Mouse (Mus musculus): ENCODE measurements around the gene Dgcr8.

Dgcr8 gene
- long read RNA-seq, experiment 1, full-length matches to known transcripts = 1 of 1 reads
- long read RNA-seq, experiment 1, partial matches to known transcripts = 0 of 1 reads
- long read RNA-seq, experiment 1, other reads (novel, unspliced or antisense) = 0 of 1 reads
- long read RNA-seq, experiment 2, full-length matches to known transcripts = 1 of 3 reads
- long read RNA-seq, experiment 2, partial matches to known transcripts = 2 of 3 reads
- long read RNA-seq, experiment 2, other reads (novel, unspliced or antisense) = 0 of 3 reads

DNA sequence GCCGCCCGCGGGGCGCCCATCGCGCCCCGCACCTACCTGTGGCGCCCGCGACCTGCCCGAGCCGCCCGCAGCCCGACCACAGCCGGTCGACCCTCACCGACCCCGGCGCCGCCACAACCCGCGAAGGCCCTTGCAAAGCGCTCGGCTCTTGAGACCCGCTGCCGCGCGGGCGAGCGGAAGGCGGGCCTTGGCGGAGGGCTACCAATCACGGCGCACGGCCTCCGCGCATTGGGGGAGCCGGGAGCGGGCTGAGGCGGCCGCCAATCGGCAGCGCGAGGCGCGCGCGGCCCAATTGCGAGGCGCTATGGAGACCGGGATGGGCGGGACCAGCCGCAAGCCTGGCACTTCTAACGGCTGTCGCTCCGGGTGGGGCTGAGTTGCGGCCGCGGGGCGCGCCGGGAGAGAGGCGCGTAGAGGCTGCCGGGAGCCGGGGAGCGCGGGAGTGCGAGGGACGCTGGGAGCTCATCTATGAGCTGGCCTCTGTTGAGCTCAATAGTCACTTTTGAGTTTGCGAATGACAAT lies at the start of gene Dgcr8:
Dgcr8 (minus strand) TSS at position 180 of the 522 bp plus-strand sequence.
- intact Hi-C loops (cut with DNase I) = loop anchor here (5.0 kb wide), 1 partner anchor 37 kb away; no protein-coding TSS in a partner anchor

DNA sequence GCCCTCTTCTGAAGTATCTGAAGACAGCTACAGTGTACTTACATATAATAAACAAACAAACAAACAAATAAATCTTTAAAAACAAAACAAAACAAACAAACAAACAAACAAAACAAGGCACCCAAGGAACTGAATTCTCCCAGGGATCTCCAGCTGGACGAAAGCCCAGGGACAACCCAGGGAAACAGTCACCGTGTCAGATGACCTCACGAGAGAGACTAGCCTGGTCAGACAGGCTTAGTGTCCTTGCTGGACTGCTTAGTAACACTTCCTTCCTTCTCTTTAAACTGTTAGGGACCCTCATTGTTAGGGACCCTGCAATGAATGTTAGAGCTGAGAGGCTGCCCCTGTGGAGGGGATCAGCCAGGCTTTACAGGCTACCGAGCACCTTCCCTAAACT lies 48.2 kb upstream of the Dgcr8 start:
- intact Hi-C loops (cut with DNase I) = no loop called here

DNA sequence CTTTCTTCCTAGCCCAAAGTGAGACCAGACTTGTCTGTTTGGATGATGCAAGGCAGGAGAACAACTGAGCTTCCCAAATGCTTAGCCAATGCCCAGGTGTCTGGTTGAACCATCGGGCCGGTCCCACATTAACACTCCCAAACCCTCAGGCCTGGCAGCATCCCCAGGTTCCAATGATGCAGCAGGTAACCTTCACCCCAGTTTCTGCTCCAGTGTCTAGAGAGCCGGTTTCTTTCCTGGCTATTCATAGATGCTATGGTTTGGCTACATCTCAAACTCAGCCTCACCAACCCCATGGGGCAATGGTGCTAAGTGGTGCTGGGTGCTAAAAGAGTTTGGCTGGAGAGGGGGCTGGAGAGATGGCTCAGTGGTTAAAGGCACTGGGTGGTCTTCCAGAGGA lies 46.9 kb upstream of the Dgcr8 start:
- intact Hi-C loops (cut with DNase I) = no loop called here

DNA sequence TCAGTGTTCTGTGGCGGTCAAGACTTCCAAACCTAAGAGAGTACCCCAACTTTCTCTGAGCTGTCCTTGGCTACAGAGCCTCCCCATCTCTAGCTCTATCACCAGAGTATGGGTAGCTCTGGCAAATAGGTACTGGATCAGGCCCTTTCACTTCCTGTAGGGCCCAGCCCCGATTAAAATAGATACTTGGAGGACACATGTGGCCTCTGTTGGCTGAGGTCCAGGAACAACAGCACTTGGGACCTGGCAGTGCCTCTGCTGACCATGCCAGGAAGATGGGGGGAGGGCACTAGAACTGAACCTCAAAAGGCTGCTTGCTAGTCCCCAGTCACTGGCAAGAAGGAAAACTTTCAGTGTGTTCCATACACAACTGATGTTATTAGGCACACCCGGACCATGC lies 44.9 kb upstream of the Dgcr8 start:
- intact Hi-C loops (cut with DNase I) = no loop called here

DNA sequence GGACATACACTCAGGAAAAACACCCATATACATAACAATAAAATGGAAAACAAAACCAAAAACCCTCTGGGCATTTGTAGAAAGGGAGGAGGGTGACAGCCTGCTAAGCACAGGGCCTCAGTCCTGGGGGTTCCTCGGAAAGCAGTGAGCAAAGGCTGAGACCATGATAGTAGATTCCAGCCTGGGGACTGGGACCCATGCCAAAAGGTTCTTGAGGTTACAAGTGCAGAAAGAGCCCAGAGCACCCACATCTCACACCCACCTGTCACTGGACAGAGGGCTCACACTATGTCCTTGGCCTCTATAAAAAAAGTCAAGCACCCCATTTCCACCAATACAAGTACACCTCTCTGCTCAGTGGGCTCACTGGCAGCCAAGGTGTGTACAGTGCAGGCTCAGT lies 39.5 kb upstream of the Dgcr8 start:
- intact Hi-C loops (cut with DNase I) = no loop called here

DNA sequence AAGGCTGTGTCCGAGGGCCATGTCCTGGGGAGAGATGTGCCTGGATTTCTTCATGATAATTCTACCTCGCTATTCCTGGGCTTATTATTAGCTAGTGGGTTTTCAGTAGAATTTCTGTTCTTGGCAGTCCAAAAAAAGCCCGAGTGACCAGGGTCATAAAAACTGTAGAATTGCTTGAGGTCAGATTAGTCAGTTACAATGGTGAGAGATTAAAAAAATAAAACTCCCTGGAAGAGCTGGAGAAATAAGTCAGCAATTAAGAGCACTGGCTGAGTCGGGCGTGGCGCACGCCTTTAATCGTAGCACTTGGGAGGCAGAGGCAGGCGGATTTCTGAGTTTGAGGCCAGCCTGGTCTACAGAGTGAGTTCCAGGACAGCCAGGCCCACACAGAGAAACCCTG lies 38.9 kb upstream of the Dgcr8 start:
- intact Hi-C loops (cut with DNase I) = no loop called here

DNA sequence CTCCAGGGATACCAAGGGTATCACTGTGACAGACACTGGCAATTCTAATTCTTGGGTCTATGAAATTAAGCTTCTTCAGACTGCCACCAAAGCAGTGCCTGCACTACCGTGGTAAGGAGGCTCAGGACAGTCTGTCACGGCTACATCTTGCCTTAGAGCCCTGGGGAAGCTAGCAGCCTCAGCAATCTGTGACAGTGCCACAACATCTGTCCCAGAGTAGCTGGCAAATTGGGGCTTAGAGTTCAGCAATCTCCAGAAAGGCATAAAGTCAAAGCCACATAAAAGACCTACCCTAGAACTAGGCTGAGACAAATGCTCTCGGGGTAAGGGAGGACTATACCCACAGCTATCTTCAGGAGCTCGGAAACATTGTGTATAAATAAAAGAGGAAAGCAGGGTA lies 36.7 kb upstream of the Dgcr8 start:
- intact Hi-C loops (cut with DNase I) = no loop called here

DNA sequence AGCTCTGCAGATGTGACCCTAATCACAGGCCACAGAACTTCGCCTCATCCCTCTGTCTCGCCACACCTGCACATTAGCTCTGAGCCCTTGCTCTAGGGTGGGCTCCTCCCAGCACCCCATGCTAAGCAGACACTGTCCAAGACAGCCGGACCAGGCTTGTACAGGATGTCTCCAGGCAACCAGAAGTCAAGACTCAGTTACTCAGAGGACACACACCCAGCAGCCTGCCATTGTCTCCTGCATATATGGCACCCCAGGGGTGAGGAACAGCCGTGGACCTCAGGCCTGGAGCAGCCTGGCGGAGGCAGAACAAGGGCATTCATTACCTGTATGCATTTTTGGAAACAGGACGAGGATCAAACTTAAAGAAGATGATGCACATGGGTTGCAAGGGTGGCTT lies 35.0 kb upstream of the Dgcr8 start:
- intact Hi-C loops (cut with DNase I) = no loop called here

DNA sequence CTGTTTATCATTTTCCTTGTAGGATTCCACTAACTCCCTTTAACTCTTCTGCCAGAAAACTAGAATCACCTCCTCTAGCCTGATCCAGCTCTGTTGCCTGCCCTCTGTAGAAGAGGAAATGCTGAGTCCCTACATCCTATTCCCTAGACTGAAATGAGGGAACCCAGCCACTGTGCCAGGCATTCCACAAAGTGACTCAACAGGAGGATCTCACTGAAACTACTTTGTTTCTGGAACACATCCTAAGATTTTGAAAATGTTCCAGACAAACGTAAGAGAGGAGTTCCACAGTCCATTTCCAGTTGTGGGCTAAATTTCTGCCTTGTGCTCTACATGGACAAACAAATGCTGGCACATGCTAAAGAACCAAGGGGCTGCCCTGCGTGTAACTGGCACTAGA lies 34.4 kb upstream of the Dgcr8 start:
- intact Hi-C loops (cut with DNase I) = no loop called here

DNA sequence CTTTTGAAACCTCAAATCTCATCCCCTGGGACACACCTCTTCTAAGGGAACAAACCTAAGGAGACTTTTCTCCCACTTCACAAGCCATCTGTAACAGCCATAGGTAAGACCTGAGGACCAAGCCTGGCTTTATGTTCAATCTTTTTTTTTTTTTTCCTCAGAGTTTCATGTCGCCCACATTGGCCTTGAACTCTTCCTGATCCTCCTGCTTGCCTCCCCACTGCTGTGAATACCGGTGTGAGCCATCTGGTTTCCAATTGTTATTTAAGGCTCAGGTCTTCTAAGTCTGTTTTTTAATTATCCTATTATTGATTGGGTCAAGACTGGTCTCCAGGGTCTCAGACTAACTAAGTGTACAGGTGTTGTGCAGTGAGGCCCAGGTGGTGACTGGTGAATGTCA lies 32.4 kb upstream of the Dgcr8 start:
- intact Hi-C loops (cut with DNase I) = no loop called here

DNA sequence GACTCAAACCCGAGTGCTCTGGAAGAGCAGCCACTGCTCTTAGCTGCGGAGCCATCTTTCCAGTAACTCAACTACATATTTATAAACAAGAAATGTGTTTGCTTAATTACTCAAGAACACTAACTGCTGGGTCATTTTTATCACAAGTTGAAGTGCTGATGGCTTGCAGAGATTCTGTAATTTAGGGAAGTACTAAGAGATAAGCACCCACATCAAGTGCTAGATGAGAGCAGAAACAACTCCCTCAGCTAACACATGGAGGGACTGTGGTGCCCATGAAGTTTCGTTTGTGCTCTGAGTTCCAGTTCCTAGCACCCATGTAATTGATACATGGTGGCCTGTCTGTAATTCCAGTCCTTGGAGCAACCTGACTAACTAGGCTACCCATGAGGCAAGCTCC lies 29.9 kb upstream of the Dgcr8 start:
- intact Hi-C loops (cut with DNase I) = no loop called here

DNA sequence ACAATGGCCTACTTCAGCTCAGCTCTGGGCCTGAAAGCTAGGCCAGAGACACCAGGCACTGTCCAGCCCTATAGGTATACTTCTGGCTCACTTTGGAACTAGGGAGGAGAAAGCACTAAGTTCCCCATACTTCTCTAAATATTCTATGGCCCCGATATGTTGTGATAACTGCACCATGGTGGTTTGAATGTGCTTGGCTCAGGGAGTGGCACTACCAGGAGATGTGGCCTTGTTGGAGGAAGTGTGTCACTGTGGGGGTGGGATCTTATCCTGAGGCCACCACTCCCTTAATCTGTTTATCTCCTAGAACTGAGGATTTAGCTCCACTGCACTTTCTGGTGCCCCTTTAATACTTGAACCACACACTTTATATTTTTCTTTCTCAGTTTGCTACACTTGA lies 19.1 kb upstream of the Dgcr8 start:
- intact Hi-C loops (cut with DNase I) = no loop called here

DNA sequence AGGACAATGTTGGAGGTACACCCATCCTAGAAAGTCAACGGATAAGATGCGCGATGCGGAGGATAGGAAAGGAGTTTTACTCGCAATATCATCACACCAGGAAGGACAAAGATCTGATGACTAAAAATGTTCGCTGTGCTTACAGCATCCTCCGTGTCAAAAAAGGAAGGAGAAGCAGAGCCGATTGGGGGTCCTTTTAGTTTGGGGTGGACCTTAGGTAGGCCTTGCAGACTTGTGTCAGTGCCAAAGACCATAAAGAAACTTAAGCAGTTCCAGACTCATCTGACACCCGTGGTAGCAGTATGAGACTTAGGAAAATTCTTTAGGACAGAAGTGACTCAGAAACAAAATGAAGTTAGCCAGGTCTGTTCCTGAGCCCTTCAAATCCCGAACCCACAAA lies 568 bp upstream of the Dgcr8 start:
- intact Hi-C loops (cut with DNase I) = loop anchor here (5.0 kb wide), 1 partner anchor 37 kb away; no protein-coding TSS in a partner anchor

DNA sequence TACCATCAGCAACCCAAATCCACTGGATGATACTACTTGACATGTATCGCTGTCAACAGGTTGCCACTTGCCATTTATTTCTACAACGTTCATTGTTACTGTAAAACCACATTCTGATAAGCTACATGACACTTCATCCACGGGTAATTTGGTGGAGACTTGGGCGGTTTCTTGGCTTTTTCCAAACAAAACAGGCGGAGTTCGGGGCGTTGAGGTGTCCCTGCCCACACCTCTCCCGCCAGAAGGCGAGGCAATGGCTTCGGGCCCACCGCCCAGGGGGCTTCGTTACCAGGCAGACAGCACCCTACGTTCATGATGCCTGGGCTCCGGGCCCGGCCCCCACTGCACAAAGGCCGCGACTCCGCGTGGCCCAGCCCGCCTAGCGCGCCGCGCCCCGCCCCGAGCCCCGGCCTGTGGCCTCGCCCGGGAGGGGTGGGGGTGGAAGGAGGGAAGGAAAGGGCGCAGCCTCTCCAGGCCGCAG lies 425 bp downstream of the Dgcr8 start:
- intact Hi-C loops (cut with DNase I) = loop anchor here (5.0 kb wide), 1 partner anchor 36 kb away; no protein-coding TSS in a partner anchor

DNA sequence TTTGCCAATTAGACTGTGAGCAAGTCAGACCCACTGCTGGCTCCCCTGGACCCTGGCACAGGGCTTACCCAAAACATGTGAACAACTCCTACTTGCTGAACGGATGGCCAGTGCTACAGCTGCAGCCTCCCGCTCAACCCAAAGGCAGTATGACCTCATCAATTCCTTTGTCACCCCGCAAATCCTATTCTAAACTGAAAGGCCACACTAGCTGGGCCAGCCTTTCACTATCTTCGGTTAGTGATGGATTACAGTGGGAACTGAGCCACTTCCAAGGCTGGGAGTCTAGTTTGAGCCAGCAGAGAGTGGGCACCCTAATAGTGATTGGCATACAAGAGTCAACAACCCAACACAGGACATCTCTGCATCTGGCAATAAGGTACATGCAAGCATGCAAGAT lies 880 bp downstream of the Dgcr8 start:
- intact Hi-C loops (cut with DNase I) = loop anchor here (5.0 kb wide), 1 partner anchor 36 kb away; no protein-coding TSS in a partner anchor

DNA sequence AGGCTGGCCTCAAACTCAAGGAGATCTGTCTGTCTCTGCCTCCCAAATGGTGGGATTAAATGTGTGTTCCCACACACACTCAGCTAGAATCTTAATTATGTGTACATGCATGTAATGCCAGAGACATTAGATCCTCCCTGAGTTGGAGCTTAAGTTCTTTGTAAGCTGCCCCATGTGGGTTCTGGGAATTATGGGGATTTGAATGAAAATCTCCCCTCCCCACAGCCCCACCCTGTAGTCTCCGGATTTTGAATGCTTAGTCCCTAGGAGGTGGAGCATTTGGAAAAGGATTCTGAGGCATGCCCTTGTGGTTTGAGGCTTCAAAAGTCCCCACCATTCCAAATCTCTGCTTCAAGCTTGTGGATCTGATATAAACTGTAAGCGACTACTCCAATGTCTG lies 13.9 kb downstream of the Dgcr8 start:
- intact Hi-C loops (cut with DNase I) = no loop called here

DNA sequence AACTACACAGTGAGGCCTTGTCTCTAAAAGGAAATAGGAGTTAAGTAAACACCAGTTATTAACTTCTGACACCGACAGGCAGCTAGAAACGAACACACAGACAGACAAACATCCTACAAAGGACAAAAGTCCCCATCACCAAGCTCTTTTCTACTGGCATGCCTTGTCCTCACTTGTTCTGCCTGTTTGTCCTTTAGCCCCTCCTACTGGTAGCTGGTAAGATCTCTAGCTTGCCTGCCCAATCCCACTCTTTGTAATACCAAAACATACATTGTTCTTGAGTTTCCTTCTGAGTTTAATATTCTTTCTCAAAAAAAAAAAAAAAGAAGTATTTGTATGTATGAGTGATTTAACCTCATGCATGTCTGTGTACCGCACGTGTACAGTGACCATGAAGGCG lies 20.9 kb downstream of the Dgcr8 start:
- intact Hi-C loops (cut with DNase I) = no loop called here

DNA sequence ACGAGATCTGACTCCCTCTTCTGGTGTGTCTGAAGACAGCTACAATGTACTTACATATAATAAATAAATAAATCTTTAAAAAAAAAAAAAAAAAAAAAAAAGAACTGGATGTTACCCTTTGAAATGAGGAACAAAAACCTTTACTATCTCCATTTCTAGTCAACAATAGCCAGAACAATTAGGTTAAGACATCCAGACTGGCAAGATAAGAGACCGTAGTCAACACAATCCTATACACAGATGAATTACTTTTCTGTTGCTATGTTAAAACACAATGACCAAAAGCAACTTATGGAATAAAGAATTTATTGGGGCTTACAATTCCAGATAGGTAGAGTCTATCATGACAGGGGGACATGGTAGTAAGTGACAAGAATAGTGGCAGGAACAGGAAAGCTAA lies 24.0 kb downstream of the Dgcr8 start:
- intact Hi-C loops (cut with DNase I) = no loop called here

DNA sequence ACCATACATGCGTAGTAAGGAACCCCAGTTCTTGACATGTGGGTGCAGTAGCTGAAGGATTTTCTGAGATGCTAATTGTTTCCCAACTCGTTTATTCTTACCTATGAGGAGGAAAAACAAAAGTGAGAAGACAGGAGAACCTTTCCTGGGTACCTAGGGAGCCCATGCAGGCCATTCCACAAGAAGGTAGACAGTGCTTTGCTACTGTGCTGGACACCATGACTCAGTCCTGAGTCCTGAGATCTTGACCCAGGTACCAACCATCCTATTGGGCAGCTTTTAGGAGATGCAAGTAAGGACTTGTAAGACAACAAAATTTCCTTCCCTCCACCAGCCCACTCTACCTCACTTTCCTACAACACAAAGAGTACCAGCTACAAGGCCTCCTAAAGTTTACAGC lies 30.8 kb downstream of the Dgcr8 start, which contains the start of gene Gm49776:
Gm49776 (minus strand) TSS at position 101 of the 400 bp plus-strand sequence.
- intact Hi-C loops (cut with DNase I) = no loop called here

DNA sequence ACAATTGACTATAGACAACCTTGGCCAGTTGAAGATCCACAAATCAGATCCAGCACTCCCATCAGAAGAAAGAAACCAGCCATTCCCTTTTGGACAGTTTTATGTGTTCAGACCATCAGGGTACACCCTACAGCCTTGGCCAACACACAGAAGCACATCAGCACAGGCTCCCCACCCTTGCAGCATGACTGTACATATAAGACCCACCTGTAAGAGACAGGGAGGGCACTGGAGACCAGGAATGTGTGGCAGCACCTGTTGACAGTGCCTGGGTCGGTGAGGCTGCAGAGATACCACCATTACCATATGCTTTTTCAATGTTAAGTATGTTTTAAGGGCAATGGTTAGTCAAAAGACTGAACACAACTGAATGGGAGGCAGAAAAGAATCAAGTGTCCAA lies 35.2 kb downstream of the Dgcr8 start:
- intact Hi-C loops (cut with DNase I) = loop anchor here (5.0 kb wide), 1 partner anchor 33 kb away; the partner anchor contains the start of gene Dgcr8

DNA sequence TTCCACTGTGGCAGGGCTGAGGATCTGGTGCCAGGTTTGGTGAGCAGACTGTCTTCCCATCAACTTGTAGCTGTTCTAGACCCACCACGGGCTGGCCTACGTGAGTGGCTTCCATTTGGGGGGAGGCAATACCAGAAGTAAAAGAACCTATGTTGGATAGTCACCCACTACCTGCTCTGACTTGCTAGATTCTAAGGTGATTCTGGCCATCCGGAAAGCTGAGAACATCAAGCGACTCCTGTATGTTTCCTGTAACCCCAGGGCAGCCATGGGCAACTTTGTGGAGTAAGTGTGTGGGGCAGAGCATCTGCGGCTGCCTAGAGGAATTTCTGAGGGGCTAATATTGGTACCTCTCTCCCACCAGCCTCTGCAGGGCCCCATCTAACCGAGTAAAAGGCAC lies 36.3 kb downstream of the Dgcr8 start:
- intact Hi-C loops (cut with DNase I) = loop anchor here (5.0 kb wide), 1 partner anchor 35 kb away; the partner anchor contains the start of gene Dgcr8

DNA sequence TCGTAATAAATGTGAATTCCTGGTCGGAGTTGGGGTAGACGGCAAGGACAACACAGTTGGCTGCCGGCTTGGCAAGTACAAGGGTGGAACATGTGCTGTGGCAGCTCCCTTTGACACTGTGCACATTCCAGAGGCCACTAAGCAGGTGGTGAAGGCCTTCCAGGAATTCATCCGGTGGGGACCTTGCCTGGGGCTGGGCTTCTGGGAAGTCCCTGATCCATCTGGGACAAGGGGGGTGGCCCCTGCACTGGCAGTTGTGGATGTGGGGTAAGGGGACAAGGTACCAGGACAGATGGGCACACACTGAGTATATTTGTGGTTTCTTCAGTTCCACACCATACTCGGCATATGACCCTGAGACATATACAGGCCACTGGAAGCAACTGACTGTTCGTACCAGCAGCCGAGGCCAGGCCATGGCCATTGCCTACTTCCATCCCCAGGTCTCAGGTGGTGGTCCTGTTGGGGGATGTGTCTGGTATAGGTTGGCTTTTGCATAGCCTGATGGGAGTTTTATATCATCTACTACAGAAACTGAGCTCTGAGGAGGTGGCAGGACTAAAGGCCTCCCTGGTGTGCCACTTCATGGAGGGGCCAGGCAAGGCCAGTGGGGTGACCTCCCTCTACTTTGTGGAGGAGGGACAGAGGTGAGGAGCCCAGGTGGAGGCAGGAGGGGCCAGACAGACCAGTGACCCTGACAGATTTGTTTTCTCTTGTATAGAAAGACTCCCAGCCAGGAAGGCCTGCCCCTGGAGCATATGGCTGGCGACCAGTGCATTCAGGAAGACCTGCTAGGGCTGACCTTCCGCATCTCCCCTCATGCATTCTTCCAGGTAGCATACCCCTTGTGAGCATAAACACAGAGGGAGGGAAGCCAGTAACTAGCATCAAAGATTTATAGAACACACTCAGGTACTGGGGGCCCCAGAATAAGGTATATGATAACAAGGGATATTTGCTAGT lies 37.9 kb downstream of the Dgcr8 start:
- intact Hi-C loops (cut with DNase I) = loop anchor here (5.0 kb wide), 1 partner anchor 36 kb away; the partner anchor contains the start of gene Dgcr8
